Mouse (Mus musculus) kidney, postnatal 36 days (tissue): ENCODE results near the gene Cyp2s1.

Experiments used
- DNase-seq, 2 experiments: peaks; one replicate each; pipeline ENCODE4 v3.0.0; 2021 to 2022; ENCODE audit warnings: mixed read lengths in 2 of 2

Cyp2s1 gene

DNA sequence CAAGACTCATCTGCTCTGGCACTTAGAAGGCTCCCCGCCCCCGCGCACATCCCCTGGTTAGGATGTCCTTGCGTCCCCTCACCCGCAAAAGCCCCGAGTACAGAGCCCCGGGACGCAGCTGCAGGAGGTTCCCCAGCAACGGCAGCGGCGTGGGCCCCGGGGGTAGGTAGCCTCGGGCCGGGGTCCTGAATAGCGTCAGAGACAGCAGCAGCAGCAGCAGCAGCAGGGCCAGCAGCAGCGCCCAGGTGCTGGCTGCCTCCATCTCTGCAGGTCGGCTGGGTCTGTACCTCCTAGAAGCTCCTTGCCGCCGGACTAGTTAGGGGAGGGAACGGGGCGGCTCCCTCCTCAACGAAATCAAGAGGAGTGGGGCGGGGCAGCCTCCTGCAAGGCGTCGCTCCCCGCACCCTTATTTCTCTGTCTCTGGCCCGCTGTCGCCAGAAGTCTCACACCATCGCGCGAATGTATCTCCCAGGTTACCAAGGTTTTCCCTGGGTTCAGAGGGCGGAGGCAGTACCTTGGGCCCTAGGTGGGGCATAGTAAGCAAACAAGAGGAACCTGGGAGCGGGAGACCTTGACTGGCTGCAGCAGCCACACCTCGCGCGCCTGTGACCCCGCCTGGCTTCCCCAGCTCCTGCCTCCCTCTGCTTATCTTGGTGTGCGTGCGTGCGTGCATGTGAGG is at the start of gene Cyp2s1:
TSS of gene Cyp2s1 (minus strand) at position 673 of the 679 bp plus-strand sequence.
- peak; percentile 73 to 80 for DNase-seq

DNA sequence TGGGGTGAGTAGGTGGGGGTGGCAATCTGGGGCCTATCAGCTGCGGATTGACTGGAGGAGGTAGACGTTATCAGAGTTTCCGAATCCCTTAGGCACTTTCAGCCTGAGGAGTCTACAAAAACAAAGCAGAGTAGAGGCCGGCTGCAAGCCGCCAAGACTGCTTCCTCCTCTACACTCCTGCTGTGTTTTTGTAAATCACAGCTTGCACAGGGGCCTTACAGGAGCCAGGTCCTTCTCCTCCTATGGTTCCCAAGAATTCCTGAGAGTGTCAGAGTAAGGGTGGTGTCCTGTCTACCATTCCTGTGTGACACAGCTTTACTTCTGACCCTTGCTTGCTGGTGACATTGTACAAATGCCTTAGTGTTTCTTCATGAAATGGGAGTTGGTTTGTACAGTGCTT is 48.1 kb upstream of the Cyp2s1 start:
- DNase-seq, result no peak

DNA sequence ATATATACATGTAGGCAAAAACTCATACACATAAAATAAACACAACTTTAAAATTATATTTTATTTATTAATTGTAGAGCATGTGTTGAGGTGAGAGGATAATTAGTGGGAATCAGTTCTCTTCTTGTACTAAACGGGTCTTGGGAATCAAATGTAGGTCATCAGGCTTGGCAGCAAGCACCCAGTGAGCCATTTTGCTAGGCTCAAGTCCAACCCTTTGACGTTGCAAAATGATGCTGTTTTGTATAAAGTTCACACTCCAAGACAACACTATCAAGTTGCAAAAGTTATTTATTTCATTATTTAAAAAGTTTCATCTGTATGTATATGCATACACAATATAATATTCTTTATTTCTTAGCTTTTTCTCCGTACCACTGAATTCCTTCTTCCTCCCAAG is 47.0 kb upstream of the Cyp2s1 start:
- DNase-seq, result no peak

DNA sequence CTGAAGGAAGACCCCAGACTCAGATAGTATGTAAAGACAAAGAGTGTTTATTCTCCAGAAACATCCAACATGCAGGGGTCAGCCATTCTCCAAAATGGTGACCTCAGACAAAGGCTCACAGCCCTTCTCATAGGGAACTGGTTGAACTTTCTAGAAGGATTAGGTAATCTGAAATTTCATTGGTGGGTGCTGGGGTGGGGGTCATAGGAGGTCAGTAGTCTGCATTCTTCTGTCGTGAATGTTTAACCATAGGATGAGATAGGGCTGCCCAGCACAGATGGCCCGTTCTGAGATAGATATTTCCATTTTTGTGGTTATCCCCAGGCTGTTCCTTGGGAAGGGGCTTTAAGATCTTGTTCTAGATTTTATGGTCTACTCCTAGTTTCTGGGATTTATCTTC is 45.7 kb upstream of the Cyp2s1 start:
- DNase-seq, result peak in 1 of 2 experiments; percentile 10

DNA sequence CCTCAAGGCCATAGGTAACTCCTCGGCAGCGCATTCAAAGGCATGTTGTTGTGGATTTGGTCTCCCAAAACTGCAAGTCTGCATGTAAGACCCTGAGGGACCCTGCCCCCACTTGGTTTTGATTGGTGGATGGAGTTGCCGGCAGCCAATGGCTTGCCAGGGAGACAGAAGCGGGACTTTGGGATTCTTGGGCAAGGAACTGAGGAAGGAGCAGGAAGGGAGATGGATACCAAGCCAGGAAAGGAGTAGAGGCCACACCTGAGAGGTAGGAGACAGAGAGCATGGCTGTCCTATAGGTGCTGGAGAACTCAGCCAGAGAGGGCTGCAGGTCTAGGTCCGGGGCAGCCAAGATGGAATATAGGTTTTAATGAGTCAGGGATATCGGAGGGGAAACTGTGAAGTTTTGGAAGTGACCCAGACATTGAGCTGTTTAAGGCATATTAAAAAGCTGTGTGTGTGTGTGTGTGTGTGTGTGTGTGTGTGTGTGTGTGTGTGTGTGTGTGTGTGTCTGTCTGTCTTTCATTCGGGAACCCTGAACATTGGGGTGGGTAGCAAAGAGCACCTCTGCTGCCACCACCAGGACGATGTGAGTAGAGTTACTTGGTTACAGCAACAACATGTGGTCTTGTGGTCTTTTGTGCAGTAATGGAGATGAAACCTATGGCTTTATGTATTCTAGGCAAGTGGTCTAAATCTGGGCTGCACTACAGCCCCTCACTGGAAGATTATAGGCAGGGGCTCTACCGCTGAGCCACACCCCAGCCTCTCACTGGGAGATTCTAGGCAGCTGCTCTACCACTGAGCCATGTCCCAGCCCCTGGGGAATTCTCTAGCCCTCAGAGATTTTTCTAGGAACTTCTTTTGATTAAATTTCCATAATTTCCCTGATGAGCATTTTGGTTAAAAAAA is 43.5 kb upstream of the Cyp2s1 start:
- DNase-seq, result peak; percentile 20 to 60

DNA sequence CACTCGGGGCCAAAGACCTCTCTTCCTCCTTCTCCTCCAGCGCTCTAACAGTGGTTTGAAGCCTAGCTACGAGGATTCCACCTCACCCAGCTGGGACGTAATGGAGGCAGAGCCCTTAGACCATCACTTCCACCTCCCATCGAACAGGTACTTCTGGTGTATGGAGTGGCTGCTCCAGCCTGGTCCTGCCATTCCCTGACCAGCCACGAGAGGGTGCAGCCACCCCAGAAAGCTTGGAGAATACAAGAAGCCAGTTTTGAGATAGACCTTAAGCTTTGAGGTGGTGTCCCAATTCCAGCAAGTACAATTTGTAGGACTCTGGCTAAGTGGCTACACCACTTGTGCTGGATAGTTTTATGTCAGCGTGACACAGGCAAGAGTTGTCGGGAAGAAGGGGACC is 38.4 kb upstream of the Cyp2s1 start:
- DNase-seq, result peak; percentile 70 to 86

DNA sequence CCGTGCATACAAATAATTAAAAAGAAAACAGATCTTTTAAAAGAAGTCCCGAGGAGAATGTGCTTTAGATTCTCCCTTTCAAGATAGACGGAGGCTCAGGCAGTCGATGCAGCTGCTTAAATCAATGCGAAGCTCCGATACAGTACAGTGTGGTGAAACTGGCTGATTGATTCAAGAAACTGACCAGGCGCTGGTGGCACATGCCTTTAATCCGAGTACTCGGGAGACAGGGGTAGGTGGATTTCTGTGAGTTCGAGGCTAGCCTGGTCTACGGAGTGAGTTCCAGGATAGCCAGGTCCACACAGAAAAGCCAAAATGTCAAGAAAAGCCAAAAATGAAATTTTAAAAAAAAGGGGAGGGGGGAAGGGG is 31.7 kb upstream of the Cyp2s1 start:
- DNase-seq, result peak in 1 of 2 experiments; percentile 37

DNA sequence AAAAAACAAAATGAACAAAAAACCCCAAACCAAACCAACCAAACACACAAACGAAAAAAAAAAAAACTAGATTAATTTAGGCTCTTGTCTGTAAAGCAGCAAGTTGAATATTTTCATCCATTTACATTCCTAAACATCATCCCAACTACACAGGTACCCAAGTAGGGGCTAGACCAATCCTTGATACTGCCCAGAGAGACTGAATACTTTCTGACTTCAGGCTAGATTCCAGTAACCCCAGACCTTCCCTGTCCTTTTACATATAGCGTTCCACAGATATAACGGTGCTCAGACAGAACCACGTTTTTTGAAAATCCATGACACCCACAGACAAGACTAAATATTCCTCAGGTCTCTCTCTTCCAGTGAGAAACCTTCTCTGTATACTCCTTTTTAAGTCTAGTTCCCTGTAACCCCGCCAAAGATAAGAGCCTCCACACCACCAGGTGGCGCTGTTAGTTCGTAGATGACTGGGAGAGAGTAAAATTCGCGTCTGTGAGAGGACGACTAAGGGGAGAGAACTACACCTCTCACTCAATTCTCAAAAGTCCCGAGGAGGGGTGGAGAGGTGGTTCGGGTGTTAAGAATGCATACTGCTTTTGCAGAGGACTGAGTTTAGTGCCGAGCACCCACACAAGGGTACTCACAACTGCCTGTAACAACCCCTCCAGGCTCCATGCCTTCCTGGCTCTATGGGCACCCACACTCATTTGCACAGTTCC is 31.2 kb upstream of the Cyp2s1 start:
- peak; percentile 90 to 96 for DNase-seq

DNA sequence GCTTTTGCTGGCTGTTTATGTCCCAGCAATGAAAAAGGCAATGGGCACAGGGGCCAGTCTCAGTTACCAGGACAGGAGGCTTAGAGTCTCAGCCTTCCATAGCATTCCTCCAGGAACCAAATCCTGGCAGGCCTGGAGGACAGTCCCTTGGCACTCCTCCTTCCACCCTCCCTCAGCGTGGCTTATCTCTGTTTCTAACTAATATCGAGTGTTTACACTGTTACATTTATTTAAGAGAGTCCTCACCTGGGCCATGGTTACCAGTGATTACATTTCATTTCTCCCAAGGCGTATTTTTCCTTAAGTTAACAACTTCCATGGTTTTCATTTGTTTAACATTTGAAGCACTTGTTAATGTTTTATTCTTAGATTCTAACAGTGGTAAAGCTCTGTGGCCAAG is 28.2 kb upstream of the Cyp2s1 start:
- no peak for DNase-seq

DNA sequence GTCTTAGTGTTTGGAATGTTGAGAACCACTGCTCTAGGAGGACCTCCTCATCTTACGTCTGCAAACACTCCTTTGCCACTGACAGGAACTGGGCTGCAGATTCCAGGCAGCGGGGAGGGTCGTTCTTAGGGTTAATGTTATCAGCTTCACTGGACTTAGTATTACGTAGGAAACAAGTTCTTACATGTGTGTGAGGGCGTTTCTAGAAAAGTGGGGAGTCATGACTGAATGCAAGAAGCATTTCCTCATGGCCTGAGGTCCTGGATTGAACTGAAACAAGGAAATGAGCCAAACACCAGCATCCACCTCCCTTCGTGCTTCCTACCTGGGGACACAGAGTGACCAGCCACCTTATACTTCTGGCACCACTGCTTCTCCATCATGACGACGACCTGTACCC is 27.7 kb upstream of the Cyp2s1 start:
- no peak for DNase-seq

DNA sequence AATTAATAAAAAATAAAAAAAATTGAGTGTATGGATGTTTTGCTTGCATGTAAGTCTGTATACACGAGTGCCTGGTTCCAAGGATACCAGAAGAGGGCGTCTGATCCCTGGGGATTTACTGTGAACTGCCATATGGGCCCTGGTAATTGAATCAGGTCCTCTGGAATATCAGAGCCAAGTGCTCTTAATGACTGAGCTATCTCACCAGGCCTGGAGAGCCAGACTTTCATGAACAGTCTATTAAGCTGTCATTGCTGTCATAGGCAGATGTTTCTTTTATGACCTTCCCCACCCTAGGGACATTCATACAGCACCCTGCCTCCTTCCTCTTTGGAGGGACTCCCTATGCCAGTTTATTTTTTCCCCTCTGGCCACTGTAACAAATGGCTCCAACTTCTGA is 26.8 kb upstream of the Cyp2s1 start:
- DNase-seq, result no peak

DNA sequence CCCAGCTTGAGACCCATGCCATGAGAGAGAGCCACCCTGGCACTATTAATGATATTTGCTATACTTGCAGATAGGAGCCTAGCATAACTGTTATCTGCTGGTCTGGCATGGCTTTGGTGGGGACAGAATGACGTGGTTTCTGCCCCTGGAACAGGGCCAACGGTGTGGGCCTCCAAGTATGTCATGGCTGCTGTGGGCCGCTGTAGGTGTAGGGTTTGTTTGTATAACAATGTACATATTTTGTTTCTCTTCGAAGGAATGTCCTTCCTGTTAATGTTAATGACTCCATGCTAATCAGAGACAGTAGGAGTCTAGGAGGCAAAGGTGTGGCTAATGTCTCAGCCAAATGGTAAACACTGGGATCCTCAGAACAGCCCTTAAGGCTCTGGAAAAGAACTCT is 24.2 kb upstream of the Cyp2s1 start:
- DNase-seq, result no peak

DNA sequence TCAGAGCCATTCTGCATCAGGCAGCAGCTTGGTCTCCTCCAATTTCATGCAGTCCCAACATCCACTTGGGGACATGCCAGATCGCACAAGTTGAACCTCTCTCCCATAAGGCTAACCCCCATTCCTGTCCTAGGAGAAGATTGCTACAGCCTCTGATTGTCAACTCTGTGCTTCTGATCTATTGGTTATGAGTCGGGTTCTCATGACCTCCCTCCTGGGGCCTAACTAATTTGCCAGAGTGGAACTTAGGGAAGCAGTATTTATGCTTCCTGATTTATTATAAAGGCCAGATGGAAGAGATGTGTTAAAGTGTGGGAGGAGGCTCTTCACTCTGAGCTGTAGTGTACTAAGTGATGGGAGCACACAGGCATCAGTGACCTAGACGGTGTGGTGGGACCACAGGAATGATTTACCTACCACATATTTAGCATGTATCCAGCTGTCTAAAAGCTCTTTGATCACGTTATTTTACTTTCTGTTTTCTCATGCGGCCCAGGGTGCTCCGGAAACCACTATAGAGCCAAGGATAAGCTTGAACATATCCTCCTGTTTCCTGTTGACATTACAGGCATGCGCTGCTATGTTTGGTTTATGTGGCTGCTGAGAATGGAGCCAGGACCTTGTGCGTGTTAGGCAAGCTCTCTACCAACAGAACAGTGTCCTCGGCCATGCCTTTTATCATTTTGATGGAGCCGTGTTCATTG is 18.6 kb upstream of the Cyp2s1 start:
- DNase-seq, result peak in 1 of 2 experiments; percentile 34

DNA sequence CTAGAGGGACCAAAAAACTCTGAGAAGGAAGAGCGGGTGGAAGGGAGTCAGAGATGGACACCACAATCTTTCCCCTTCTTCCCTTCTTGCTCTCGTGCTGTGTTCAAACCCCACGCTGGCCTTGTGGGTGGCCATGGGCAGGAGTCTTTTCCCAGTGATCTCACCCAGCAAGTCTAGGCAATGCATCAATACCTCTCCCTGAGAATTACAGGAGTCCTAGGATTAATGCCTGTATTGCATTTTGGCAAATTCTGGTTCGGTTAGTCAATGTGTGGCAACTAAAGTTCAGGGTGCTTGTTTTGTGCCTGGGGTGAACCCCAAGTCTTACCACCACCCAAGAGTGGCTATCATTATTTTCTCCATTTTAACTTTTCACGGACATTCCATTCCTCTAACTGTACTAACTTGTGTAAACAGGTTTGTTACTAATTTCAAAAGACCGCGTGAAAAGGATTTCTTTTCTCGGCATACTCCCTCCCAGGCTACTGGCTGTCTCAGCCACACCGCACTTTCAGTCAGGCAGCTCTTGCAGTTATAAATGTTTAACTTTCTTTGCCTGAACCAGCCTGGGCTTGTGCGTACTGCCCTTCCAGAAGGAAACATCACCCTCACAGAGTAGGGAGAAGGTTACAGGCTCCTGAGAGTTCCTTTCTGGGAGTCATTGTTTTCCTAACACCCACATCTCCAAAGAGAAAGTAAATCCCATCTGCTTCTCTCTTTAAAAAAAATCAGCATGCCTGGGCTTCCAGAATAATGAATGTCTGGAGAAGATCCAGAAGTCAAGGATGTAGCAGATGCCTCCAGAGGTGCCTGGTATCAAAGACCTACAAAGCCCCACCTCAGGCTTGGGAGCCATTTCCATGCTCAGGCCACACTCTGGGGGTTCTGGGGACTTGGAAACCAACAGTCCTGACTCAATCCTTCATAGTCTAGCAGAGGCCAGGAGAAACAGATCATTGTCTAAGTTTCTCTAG is 15.1 kb upstream of the Cyp2s1 start:
- peak; percentile 69 to 89 for DNase-seq

DNA sequence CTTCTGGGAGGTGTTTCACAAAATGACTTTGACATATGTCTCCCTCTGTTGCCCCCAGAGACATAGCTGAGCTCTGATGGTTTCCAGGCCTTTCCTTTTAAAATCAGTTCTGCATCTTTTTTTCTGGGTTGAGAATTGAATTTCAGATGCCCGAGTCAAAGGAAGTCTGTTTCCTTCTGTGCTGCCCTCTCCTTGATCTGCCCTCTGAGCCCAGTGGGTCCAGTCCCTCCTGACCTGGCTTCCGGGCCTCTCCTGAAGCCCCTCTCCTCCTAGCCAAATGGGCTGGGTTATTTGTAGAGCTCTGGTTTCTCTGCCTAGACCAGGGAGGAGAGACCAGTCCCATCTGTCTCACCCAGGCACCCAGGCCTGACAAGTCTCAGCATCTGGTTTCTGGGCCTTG is 13.5 kb upstream of the Cyp2s1 start:
- DNase-seq, result no peak

DNA sequence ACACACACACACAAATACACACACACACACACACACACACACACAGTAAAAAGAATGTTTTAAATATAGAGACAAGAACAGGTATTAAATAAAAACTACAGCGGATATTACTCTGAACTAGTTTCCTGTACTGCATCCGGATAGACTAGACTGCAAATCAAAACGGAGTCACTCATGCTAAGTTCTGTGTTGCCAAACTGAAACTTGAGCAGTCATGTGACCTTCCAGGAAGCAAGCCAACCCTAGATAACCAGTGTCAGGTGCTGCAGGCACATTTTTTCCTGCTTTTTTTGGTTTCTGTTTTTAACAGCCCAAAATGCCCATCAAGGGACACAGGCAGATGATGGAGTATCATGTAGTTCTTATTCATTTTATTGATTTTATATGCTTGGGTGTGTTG is 10.5 kb upstream of the Cyp2s1 start:
- peak; percentile 86 to 90 for DNase-seq

DNA sequence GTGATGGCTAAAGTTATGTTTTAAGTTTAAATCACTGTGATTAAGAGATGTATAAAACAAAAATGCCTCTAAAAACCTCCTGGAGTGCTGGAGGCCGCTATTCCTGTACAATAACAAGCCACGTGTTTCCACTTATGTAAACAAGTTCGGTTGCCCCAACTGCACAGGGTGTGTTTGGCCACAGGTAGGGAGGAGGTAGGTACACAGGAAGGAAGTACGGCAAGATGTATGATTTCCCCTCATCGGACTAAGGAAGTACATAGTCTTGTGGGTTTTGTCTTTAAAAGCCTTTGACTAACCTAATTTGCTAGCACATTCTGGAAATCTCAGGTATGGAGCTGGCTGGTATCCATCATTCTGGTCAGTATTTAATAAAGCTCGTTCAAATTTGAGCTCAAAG is 9.3 kb upstream of the Cyp2s1 start:
- no peak for DNase-seq

DNA sequence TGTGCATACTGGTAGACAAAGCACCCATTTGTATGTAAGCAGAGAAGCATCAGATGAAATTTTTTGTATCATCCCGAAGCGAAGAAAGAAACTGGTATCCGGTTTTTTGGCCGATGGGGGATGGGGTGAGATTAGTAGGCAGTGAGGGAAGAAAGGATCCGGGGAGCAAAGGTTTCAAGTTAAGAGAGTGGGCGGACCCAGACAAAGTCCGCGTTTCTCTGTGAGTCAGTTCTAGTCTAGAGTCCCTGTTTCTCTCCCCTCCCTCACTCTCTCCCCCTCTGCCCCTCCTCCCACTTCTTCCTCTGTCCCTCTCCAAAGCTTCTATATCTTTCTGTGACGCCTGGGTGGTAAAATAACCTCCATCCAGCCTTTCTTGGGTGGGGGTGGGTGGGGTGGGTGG is 8.3 kb upstream of the Cyp2s1 start:
- peak; percentile 80 to 83 for DNase-seq

DNA sequence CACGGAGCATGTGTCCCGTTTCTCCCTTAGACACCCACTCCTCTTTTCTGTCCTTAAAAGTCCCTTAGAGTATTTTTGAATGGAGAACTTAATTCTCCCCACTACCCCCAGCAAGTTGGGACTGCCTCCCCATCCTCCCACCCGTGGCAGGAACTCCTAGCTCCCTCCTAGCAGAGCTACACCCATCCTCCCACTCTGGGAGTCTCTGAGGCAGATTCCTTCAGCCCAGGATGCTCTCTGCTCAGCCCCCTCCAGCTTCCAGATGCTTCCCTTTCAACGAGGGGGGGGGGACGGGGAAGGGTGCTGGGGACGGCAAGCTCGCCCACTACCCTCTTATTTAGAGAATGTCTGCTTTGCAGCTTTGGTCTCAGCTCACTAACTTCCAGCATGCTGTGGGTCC is 1.1 kb downstream of the Cyp2s1 start:
- DNase-seq, result no peak

DNA sequence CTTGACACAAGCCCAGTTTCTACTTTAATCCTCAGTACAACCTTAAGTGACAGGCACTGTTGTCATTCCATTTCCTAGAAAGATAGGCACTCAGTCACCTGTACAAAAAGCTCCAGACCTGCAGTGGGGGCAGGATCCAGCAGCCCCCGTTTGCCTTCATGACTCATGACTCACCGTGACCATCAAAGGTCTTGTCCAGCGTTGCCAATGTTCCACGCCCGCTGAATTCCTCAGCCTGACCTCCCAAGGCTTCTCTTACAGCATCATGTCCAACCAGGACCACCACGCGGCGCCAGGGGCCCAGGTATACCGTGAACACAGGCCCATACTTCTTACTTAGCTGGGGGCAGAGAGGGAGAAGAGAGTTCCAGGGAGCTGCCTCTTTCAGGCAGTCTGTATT is 2.0 kb downstream of the Cyp2s1 start:
- DNase-seq, result no peak

DNA sequence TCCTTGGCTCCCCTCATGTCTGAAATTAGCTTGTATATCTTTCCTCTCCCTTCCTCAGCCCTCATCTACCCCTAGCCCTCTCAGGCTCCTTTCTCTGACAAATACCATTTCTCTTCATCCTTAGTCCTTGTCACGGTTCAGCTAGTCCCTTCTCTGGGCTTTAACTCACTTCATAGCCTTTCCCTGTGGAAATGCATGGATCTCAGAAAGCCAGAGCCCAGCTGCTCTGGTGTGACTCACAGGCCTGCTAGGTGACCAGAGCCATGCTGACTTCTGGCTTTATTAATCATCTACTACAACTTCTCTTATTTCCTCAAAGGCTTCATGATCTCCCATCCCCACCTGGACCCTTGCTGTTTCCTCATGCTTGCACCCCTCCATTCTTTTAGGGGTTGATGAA is 4.5 kb downstream of the Cyp2s1 start:
- DNase-seq, result no peak

DNA sequence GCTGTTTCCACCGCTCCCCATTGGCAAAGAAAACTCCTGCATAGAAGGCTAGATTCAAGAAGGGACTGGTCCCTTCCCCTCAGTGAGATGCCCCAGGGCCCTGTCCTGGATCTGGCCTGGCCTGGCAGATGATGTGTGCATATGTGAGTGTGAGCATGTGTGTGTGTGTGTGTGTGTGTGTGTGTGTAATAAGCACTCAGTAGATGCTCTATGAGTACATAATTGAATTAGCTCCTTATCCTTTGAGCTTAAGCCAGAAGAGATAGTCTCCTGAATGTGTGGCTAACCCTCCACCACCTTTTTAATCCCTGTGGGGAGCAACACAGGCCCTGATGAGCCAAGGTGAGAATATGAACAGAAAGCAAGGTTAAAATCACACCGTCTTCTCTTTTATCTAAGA is 5.0 kb downstream of the Cyp2s1 start:
- DNase-seq, result no peak
